Mouse (Mus musculus): Measurements from ENCODE around the gene Insl6.
A peak's percentile ranks its signal among the peaks of the same experiment; 100 is the strongest.

Insl6 gene

GRCm38 (mm10) chr19:29325053-29325851 is at the start of gene Insl6:
TSS of gene Insl6 (minus strand) at chr19:29325356.
- peak; percentile 79 for DNase-seq (ENCODE audit: low read depth, low spot score)

- no peak for DNase-seq (ENCODE audit: low read depth, low spot score)
These were observed 49.8 kb upstream of the Insl6 start for GRCm38 (mm10) chr19:29374947-29375346.

- DNase-seq (ENCODE audit: low read depth, low spot score) = no peak
These were observed 48.3 kb upstream of the Insl6 start for GRCm38 (mm10) chr19:29373438-29373837.

GRCm38 (mm10) chr19:29372621-29373020 is 47.5 kb upstream of the Insl6 start:
- DNase-seq (ENCODE audit: low read depth, low spot score) = peak; percentile 41

- peak; percentile 55 for DNase-seq (ENCODE audit: low read depth, low spot score)
These were observed 47.0 kb upstream of the Insl6 start for GRCm38 (mm10) chr19:29372138-29372537.

- peak; percentile 64 for DNase-seq (ENCODE audit: low read depth, low spot score)
These were observed 46.3 kb upstream of the Insl6 start for GRCm38 (mm10) chr19:29371284-29372081.

GRCm38 (mm10) chr19:29370545-29371283 is 45.6 kb upstream of the Insl6 start:
- DNase-seq (ENCODE audit: low read depth, low spot score) = peak; percentile 53

GRCm38 (mm10) chr19:29370112-29370511 is 45.0 kb upstream of the Insl6 start:
- peak; percentile 63 for DNase-seq (ENCODE audit: low read depth, low spot score)

GRCm38 (mm10) chr19:29368671-29369309 is 43.6 kb upstream of the Insl6 start:
- DNase-seq (ENCODE audit: low read depth, low spot score) = peak; percentile 90

- peak; percentile 53 for DNase-seq (ENCODE audit: low read depth, low spot score)
These were observed 42.9 kb upstream of the Insl6 start for GRCm38 (mm10) chr19:29368041-29368440.

GRCm38 (mm10) chr19:29366969-29367622 is 41.9 kb upstream of the Insl6 start, which contains the start of the genes Plgrkt and Cd274:
TSS of gene Plgrkt (minus strand) at chr19:29367390.
TSS of gene Cd274 (plus strand) at chr19:29367455.
- peak; percentile 95 for DNase-seq (ENCODE audit: low read depth, low spot score)

GRCm38 (mm10) chr19:29366226-29366968 is 41.2 kb upstream of the Insl6 start:
- peak; percentile 60 for DNase-seq (ENCODE audit: low read depth, low spot score)

- peak; percentile 91 for DNase-seq (ENCODE audit: low read depth, low spot score)
These were observed 39.9 kb upstream of the Insl6 start for GRCm38 (mm10) chr19:29365105-29365504.

GRCm38 (mm10) chr19:29364076-29364475 is 38.9 kb upstream of the Insl6 start:
- DNase-seq (ENCODE audit: low read depth, low spot score) = peak; percentile 83

- DNase-seq (ENCODE audit: low read depth, low spot score) = no peak
These were observed 38.4 kb upstream of the Insl6 start for GRCm38 (mm10) chr19:29363557-29363956.

GRCm38 (mm10) chr19:29362173-29362930 is 37.2 kb upstream of the Insl6 start:
- DNase-seq (ENCODE audit: low read depth, low spot score) = peak; percentile 66

GRCm38 (mm10) chr19:29361468-29362130 is 36.4 kb upstream of the Insl6 start:
- DNase-seq (ENCODE audit: low read depth, low spot score) = peak; percentile 95

GRCm38 (mm10) chr19:29360251-29360650 is 35.1 kb upstream of the Insl6 start:
- DNase-seq (ENCODE audit: low read depth, low spot score) = no peak

GRCm38 (mm10) chr19:29356281-29356680 is 31.1 kb upstream of the Insl6 start:
- DNase-seq (ENCODE audit: low read depth, low spot score) = no peak

All from A20 (cell line).